Mouse (Mus musculus): ENCODE measurements around the gene Ubxn1. TPM values are rescaled to one million over a fixed set of nuclear protein-coding genes. Genes with fewer than 3 reads are reported as not detected.

The Ubxn1 gene
- 78.0 and 79.9 TPM in 2 replicates for polyA plus RNA-seq (2012; ENCODE audit: low replicate concordance)

GRCm38 (mm10) chr19:8871267-8872186 is at the start of gene Ubxn1:
Ubxn1 (plus strand) TSS chr19:8871496.

GRCm38 (mm10) chr19:8829660-8830059 is 41.6 kb upstream of the Ubxn1 start, which contains the start of gene AC129217.1:
AC129217.1 (plus strand) TSS chr19:8829773.

GRCm38 (mm10) chr19:8837251-8837791 is 34.0 kb upstream of the Ubxn1 start, which contains the start of gene Bscl2:
Bscl2 (plus strand) TSS chr19:8837467.

GRCm38 (mm10) chr19:8839103-8839907 is 32.0 kb upstream of the Ubxn1 start, which contains the start of gene Gng3:
Gng3 (minus strand) TSS chr19:8839194.

GRCm38 (mm10) chr19:8850402-8850901 is 20.8 kb upstream of the Ubxn1 start, which contains the start of gene Lrrn4cl:
Lrrn4cl (plus strand) TSS chr19:8850768.

GRCm38 (mm10) chr19:8880311-8881033 is 9.2 kb downstream of the Ubxn1 start, which contains the start of gene Uqcc3:
Uqcc3 (minus strand) TSS chr19:8880923.

GRCm38 (mm10) chr19:8883616-8884015 is 12.3 kb downstream of the Ubxn1 start, which contains the start of the genes Lbhd1 and Gm49403:
Lbhd1 (plus strand) TSS chr19:8883732.
Gm49403 (plus strand) TSS chr19:8883930.

GRCm38 (mm10) chr19:8888511-8889385 is 17.5 kb downstream of the Ubxn1 start, which contains the start of the genes 1810009A15Rik and Gm49416:
1810009A15Rik (plus strand) TSS chr19:8888853.
Gm49416 (plus strand) TSS chr19:8888926.

GRCm38 (mm10) chr19:8892829-8893766 is 21.8 kb downstream of the Ubxn1 start, which contains the start of gene Ints5:
Ints5 (plus strand) TSS chr19:8893005.

GRCm38 (mm10) chr19:8897865-8898495 is 26.7 kb downstream of the Ubxn1 start, which contains the start of gene Ganab:
Ganab (plus strand) TSS chr19:8898071.

GRCm38 (mm10) chr19:8920073-8920736 is 48.9 kb downstream of the Ubxn1 start, which contains the start of gene B3gat3:
B3gat3 (plus strand) TSS chr19:8920374.

Other genes with a start within 250 kb of the Ubxn1 start
- not detected in 2 replicates for gene Chrm1, start 207.7 kb upstream of the Ubxn1 start, polyA plus RNA-seq (2012; ENCODE audit: low replicate concordance)
- 129 and 167 TPM in 2 replicates for gene Slc3a2, start 148.1 kb upstream of the Ubxn1 start, polyA plus RNA-seq (2012; ENCODE audit: low replicate concordance)
- gene Wdr74, start 135.7 kb upstream of the Ubxn1 start, polyA plus RNA-seq (2012; ENCODE audit: low replicate concordance) = 21.6 and 29.2 TPM in 2 replicates
- gene 1700092M07Rik, start 130.8 kb upstream of the Ubxn1 start, polyA plus RNA-seq (2012; ENCODE audit: low replicate concordance) = not detected in 2 replicates
- gene Stx5a, start 130.1 kb upstream of the Ubxn1 start, polyA plus RNA-seq (2012; ENCODE audit: low replicate concordance) = 17.5 and 22.6 TPM in 2 replicates
- 39.0 and 42.9 TPM in 2 replicates for gene Nxf1, start 114.4 kb upstream of the Ubxn1 start, polyA plus RNA-seq (2012; ENCODE audit: low replicate concordance)
- gene Tmem223, start 100.5 kb upstream of the Ubxn1 start, polyA plus RNA-seq (2012; ENCODE audit: low replicate concordance) = 69.6 and 147 TPM in 2 replicates
- gene Tmem179b, start 97.0 kb upstream of the Ubxn1 start, polyA plus RNA-seq (2012; ENCODE audit: low replicate concordance) = 19.3 and 85.5 TPM in 2 replicates
- gene Taf6l, start 85.1 kb upstream of the Ubxn1 start, polyA plus RNA-seq (2012; ENCODE audit: low replicate concordance) = 47.7 and 56.1 TPM in 2 replicates
- gene Polr2g, start 72.9 kb upstream of the Ubxn1 start, polyA plus RNA-seq (2012; ENCODE audit: low replicate concordance) = 4.5 and 17.9 TPM in 2 replicates
- gene Zbtb3, start 68.9 kb upstream of the Ubxn1 start, polyA plus RNA-seq (2012; ENCODE audit: low replicate concordance) = 0.39 and 2.0 TPM in 2 replicates
- 4.0 and 4.6 TPM in 2 replicates for gene Ttc9c, start 52.2 kb upstream of the Ubxn1 start, polyA plus RNA-seq (2012; ENCODE audit: low replicate concordance)
- 59.4 and 120 TPM in 2 replicates for gene Hnrnpul2, start 51.5 kb upstream of the Ubxn1 start, polyA plus RNA-seq (2012; ENCODE audit: low replicate concordance)
- 40.3 and 101 TPM in 2 replicates for gene AC129217.1, start 41.7 kb upstream of the Ubxn1 start, polyA plus RNA-seq (2012; ENCODE audit: low replicate concordance)
- gene Bscl2, start 34.0 kb upstream of the Ubxn1 start, polyA plus RNA-seq (2012; ENCODE audit: low replicate concordance) = 36.5 and 111 TPM in 2 replicates
- not detected in 2 replicates for gene Gng3, start 32.3 kb upstream of the Ubxn1 start, polyA plus RNA-seq (2012; ENCODE audit: low replicate concordance)
- gene Lrrn4cl, start 20.7 kb upstream of the Ubxn1 start, polyA plus RNA-seq (2012; ENCODE audit: low replicate concordance) = 0.09 and 0.24 TPM in 2 replicates
- 10.7 and 29.9 TPM in 2 replicates for gene Uqcc3, start 9.4 kb downstream of the Ubxn1 start, polyA plus RNA-seq (2012; ENCODE audit: low replicate concordance)
- gene Lbhd1, start 12.2 kb downstream of the Ubxn1 start, polyA plus RNA-seq (2012; ENCODE audit: low replicate concordance) = 1.7 TPM in 1 of 2 replicates, not detected in the other
- gene Gm49403, start 12.4 kb downstream of the Ubxn1 start, polyA plus RNA-seq (2012; ENCODE audit: low replicate concordance) = not detected in 2 replicates
- 12.1 and 24.9 TPM in 2 replicates for gene 1810009A15Rik, start 17.4 kb downstream of the Ubxn1 start, polyA plus RNA-seq (2012; ENCODE audit: low replicate concordance)
- gene Gm49416, start 17.4 kb downstream of the Ubxn1 start, polyA plus RNA-seq (2012; ENCODE audit: low replicate concordance) = 0.92 and 16.1 TPM in 2 replicates
- 35.0 and 93.2 TPM in 2 replicates for gene Ints5, start 21.5 kb downstream of the Ubxn1 start, polyA plus RNA-seq (2012; ENCODE audit: low replicate concordance)
- gene Ganab, start 26.6 kb downstream of the Ubxn1 start, polyA plus RNA-seq (2012; ENCODE audit: low replicate concordance) = 35.8 and 36.8 TPM in 2 replicates
- gene B3gat3, start 48.9 kb downstream of the Ubxn1 start, polyA plus RNA-seq (2012; ENCODE audit: low replicate concordance) = 110 and 144 TPM in 2 replicates
- 28.2 and 31.8 TPM in 2 replicates for gene Rom1, start 57.9 kb downstream of the Ubxn1 start, polyA plus RNA-seq (2012; ENCODE audit: low replicate concordance)
- 92.9 and 101 TPM in 2 replicates for gene Eml3, start 58.1 kb downstream of the Ubxn1 start, polyA plus RNA-seq (2012; ENCODE audit: low replicate concordance)
- 33.6 and 60.7 TPM in 2 replicates for gene Mta2, start 70.4 kb downstream of the Ubxn1 start, polyA plus RNA-seq (2012; ENCODE audit: low replicate concordance)
- 41.2 and 58.4 TPM in 2 replicates for gene Tut1, start 82.4 kb downstream of the Ubxn1 start, polyA plus RNA-seq (2012; ENCODE audit: low replicate concordance)
- gene Eef1g, start 95.5 kb downstream of the Ubxn1 start, polyA plus RNA-seq (2012; ENCODE audit: low replicate concordance) = 34.0 and 130 TPM in 2 replicates
- gene Ahnak, start 117.8 kb downstream of the Ubxn1 start, polyA plus RNA-seq (2012; ENCODE audit: low replicate concordance) = 6.4 and 8.8 TPM in 2 replicates
- gene Scgb1a1, start 216.5 kb downstream of the Ubxn1 start, polyA plus RNA-seq (2012; ENCODE audit: low replicate concordance) = not detected in 2 replicates